Mouse (Mus musculus) heart, embryonic 12.5 days (tissue): ENCODE measurements at regions not wholly inside any gene's neighbourhood (a gene's known extent, or its start where the extent isn't known, plus 50 kb on each side); places are given as distances from the start of the nearest gene placed in this dataset.

Experiments
- ATAC-seq: fragments of 200-750 bp; cut with Nextera tagmentation; 2 replicates; pipeline ENCODE4 v1.8.0; 2017; ENCODE audit warnings: moderate TSS enrichment, moderate library complexity; ENCODE audit not compliant: insufficient number of reproducible peaks, low FRiP score
- H3K27ac ChIP-seq: fragments of 300-500 bp; sonication (generic); 2 replicates; pipeline ENCODE4 v1.5.1; 2016; ENCODE audit warnings: mild to moderate bottlenecking, moderate library complexity; ENCODE audit not compliant: poor library complexity, severe bottlenecking
- H3K27me3 ChIP-seq: fragments of 300-500 bp; sonication (generic); replicated peaks from 2 replicates; pipeline ENCODE4 v1.6.1; 2016; ENCODE audit warnings: mild to moderate bottlenecking, moderate library complexity
- H3K36me3 ChIP-seq: fragments of 300-500 bp; sonication (generic); 2 replicates; pipeline ENCODE4 v1.6.1; 2016; ENCODE audit warnings: mild to moderate bottlenecking, moderate library complexity
- H3K4me1 ChIP-seq: fragments of 300-500 bp; sonication (generic); replicated peaks from 2 replicates; pipeline ENCODE4 v1.6.1; 2016; ENCODE audit warnings: mild to moderate bottlenecking
- H3K4me2 ChIP-seq: fragments of 300-500 bp; sonication (generic); 2 replicates; pipeline ENCODE4 v1.6.1; 2016; ENCODE audit warnings: mild to moderate bottlenecking, moderate library complexity
- H3K4me3 ChIP-seq: fragments of 300-500 bp; sonication (generic); 2 replicates; pipeline ENCODE4 v1.5.1; 2016; ENCODE audit warnings: mild to moderate bottlenecking
- H3K9ac ChIP-seq: fragments of 300-500 bp; sonication (generic); 2 replicates; pipeline ENCODE4 v1.6.1; 2016; ENCODE audit warnings: mild to moderate bottlenecking, moderate library complexity
- H3K9me3 ChIP-seq: fragments of 300-500 bp; sonication (generic); replicated peaks from 2 replicates; pipeline ENCODE4 v1.6.1; 2016; ENCODE audit warnings: mild to moderate bottlenecking, moderate library complexity
- WGBS: fragments of 180-500 bp; shearing (Covaris S2); methylation state at CpG from one replicate; pipeline ENCODE4 v1.1.7; 2016; 5-methylcytosine and 5-hydroxymethylcytosine counted together

- no peak overlapping the region for H3K9ac ChIP-seq
- no peaks in the 10 kb centered on the region for H3K9me3 ChIP-seq
- no peak overlapping the region for H3K27ac ChIP-seq
- H3K4me1 ChIP-seq = no peaks in the 10 kb centered on the region
- H3K4me2 ChIP-seq = no peak overlapping the region
- H3K4me3 ChIP-seq = no peak overlapping the region
- no peaks in the 10 kb centered on the region for H3K27me3 ChIP-seq
- 71% methylated on average over 4 of the region's 4 CpGs for WGBS
- ATAC-seq = no peak
- H3K36me3 ChIP-seq = no peaks in the 10 kb centered on the region
Measured at GRCm38 (mm10) chr1:40993327-40993726, 187.9 kb downstream of the Tmem182 start.

GRCm38 (mm10) chr1:41001154-41001949 is 196.0 kb downstream of the Tmem182 start:
- no peaks in the 10 kb centered on the region for H3K36me3 ChIP-seq
- WGBS = 55% methylated on average over 13 of the region's 13 CpGs
- no peak for ATAC-seq
- no peak overlapping the region for H3K27ac ChIP-seq
- no peak overlapping the region for H3K4me2 ChIP-seq
- no peak overlapping the region for H3K9ac ChIP-seq
- H3K4me3 ChIP-seq = no peak overlapping the region
- H3K9me3 ChIP-seq = no peaks in the 10 kb centered on the region
- no peaks in the 10 kb centered on the region for H3K27me3 ChIP-seq
- no peaks in the 10 kb centered on the region for H3K4me1 ChIP-seq

- no peak overlapping the region for H3K27ac ChIP-seq
- H3K4me2 ChIP-seq = no peak overlapping the region
- H3K9me3 ChIP-seq = no peaks in the 10 kb centered on the region
- H3K27me3 ChIP-seq = no peaks in the 10 kb centered on the region
- no peaks in the 10 kb centered on the region for H3K4me1 ChIP-seq
- H3K36me3 ChIP-seq = no peaks in the 10 kb centered on the region
- H3K4me3 ChIP-seq = no peak overlapping the region
- no peak overlapping the region for H3K9ac ChIP-seq
- ATAC-seq = no peak
- whole genome bisulfite sequencing = 71% methylated on average over 9 of the region's 9 CpGs
Measured at GRCm38 (mm10) chr1:41002006-41002405, 196.6 kb downstream of the Tmem182 start.

- WGBS = 85% methylated on average over 4 of the region's 4 CpGs
- no peak overlapping the region for H3K27ac ChIP-seq
- no peak for ATAC-seq
- H3K36me3 ChIP-seq = no peaks in the 10 kb centered on the region
- H3K9ac ChIP-seq = no peak overlapping the region
- no peak overlapping the region for H3K4me3 ChIP-seq
- no peaks in the 10 kb centered on the region for H3K27me3 ChIP-seq
- no peaks in the 10 kb centered on the region for H3K9me3 ChIP-seq
- H3K4me2 ChIP-seq = no peak overlapping the region
- H3K4me1 ChIP-seq = no peaks in the 10 kb centered on the region
Measured at GRCm38 (mm10) chr1:41026943-41027342, 221.5 kb downstream of the Tmem182 start.

GRCm38 (mm10) chr1:41027540-41027978 is 222.2 kb downstream of the Tmem182 start:
- H3K9me3 ChIP-seq = no peaks in the 10 kb centered on the region
- no peak overlapping the region for H3K9ac ChIP-seq
- H3K27ac ChIP-seq = no peak overlapping the region
- WGBS = 53% methylated on average over 4 of the region's 4 CpGs
- no peak overlapping the region for H3K4me2 ChIP-seq
- no peak for ATAC-seq
- no peaks in the 10 kb centered on the region for H3K27me3 ChIP-seq
- H3K36me3 ChIP-seq = no peaks in the 10 kb centered on the region
- no peaks in the 10 kb centered on the region for H3K4me1 ChIP-seq
- H3K4me3 ChIP-seq = no peak overlapping the region

- ATAC-seq = no peak
Measured at GRCm38 (mm10) chr1:41028021-41028420, 222.6 kb downstream of the Tmem182 start.

GRCm38 (mm10) chr1:41035085-41035880 is 229.9 kb downstream of the Tmem182 start:
- Histone ChIP-seq H3K4me2 (no peak overlapping the region), H3K4me3 (no peak overlapping the region), H3K27ac (no peak overlapping the region), H3K9ac (no peak overlapping the region), H3K4me1 (no peaks in the 10 kb centered on the region), H3K9me3 (no peaks in the 10 kb centered on the region), H3K36me3 (no peaks in the 10 kb centered on the region), H3K27me3 (no peaks in the 10 kb centered on the region)
- 70% methylated on average over 22 of the region's 22 CpGs for WGBS
- ATAC-seq = no peak

More at GRCm38 (mm10) chr1:41028021-41028420, 222.6 kb downstream of the Tmem182 start:
- WGBS = 90% methylated on average over 2 of the region's 2 CpGs
- Histone ChIP-seq H3K9ac (no peak overlapping the region), H3K4me1 (no peaks in the 10 kb centered on the region), H3K4me3 (no peak overlapping the region), H3K36me3 (no peaks in the 10 kb centered on the region), H3K27ac (no peak overlapping the region), H3K27me3 (no peaks in the 10 kb centered on the region), H3K4me2 (no peak overlapping the region), H3K9me3 (no peaks in the 10 kb centered on the region)

- H3K9ac ChIP-seq = no peak overlapping the region
- H3K27ac ChIP-seq = no peak overlapping the region
- no peaks in the 10 kb centered on the region for H3K4me1 ChIP-seq
- no peaks in the 10 kb centered on the region for H3K36me3 ChIP-seq
- no peak overlapping the region for H3K4me2 ChIP-seq
- ATAC-seq = no peak
- no peaks in the 10 kb centered on the region for H3K27me3 ChIP-seq
- WGBS = 83% methylated on average over 12 of the region's 12 CpGs
- no peak overlapping the region for H3K4me3 ChIP-seq
- no peaks in the 10 kb centered on the region for H3K9me3 ChIP-seq
Measured at GRCm38 (mm10) chr1:41036940-41037339, 231.5 kb downstream of the Tmem182 start.

- ATAC-seq = no peak
- no peak overlapping the region for H3K4me2 ChIP-seq
- WGBS = 84% methylated on average over 5 of the region's 5 CpGs
- H3K4me3 ChIP-seq = no peak overlapping the region
- H3K27me3 ChIP-seq = no peaks in the 10 kb centered on the region
- 0 out of 2 replicates have a peak, but pooled peaks cover 2% of the 10 kb centered on the region for H3K9me3 ChIP-seq
- H3K9ac ChIP-seq = no peak overlapping the region
- H3K4me1 ChIP-seq = peaks cover 6% of the 10 kb centered on the region; the same call in 1 of the 2 replicates
- H3K27ac ChIP-seq = no peak overlapping the region
- no peaks in the 10 kb centered on the region for H3K36me3 ChIP-seq
Measured at GRCm38 (mm10) chr1:41054426-41054955, 249.1 kb downstream of the Tmem182 start.

GRCm38 (mm10) chr1:41055761-41056160 is 250.4 kb downstream of the Tmem182 start:
- no peaks in the 10 kb centered on the region for H3K27me3 ChIP-seq
- WGBS = 82% methylated on average over 10 of the region's 10 CpGs
- no peak overlapping the region for H3K4me2 ChIP-seq
- ATAC-seq = no peak
- peaks cover 6% of the 10 kb centered on the region; the same call in 1 of the 2 replicates for H3K4me1 ChIP-seq
- H3K9ac ChIP-seq = no peak overlapping the region
- no peak overlapping the region for H3K4me3 ChIP-seq
- H3K9me3 ChIP-seq = 0 out of 2 replicates have a peak, but pooled peaks cover 2% of the 10 kb centered on the region
- no peaks in the 10 kb centered on the region for H3K36me3 ChIP-seq
- H3K27ac ChIP-seq = no peak overlapping the region

- no peak overlapping the region for H3K4me2 ChIP-seq
- no peak overlapping the region for H3K4me3 ChIP-seq
- H3K4me1 ChIP-seq = no peaks in the 10 kb centered on the region
- H3K9me3 ChIP-seq = no peaks in the 10 kb centered on the region
- no peak for ATAC-seq
- no peak overlapping the region for H3K9ac ChIP-seq
- no peak overlapping the region for H3K27ac ChIP-seq
- 88% methylated on average over 10 of the region's 10 CpGs for WGBS
- H3K27me3 ChIP-seq = no peaks in the 10 kb centered on the region
- no peaks in the 10 kb centered on the region for H3K36me3 ChIP-seq
Measured at GRCm38 (mm10) chr1:41065130-41065529, 259.7 kb downstream of the Tmem182 start.
